Mouse (Mus musculus): ENCODE results near the gene Haus8.
"Not testable (repeated sequence)": the region's sequence is repeated elsewhere in the genome, so short reads cannot be mapped to it uniquely, and the experiment has no call there.

- TF ChIP-seq GATA1, TAL1 (IDR thresholded peaks at IDR 0.05; ENCODE audit: low read length): not testable (repeated sequence)
Measured at GRCm38 (mm10) chr8:71279409-71279808, 6.7 kb upstream of the Haus8 start.
